Mouse (Mus musculus): ENCODE data around the gene Rassf3.

Rassf3 gene

GRCm38 (mm10) chr10:121428011-121428711, 48.0 kb downstream of the Rassf3 start:
- DNase-seq, result peak; percentile 39

DNA sequence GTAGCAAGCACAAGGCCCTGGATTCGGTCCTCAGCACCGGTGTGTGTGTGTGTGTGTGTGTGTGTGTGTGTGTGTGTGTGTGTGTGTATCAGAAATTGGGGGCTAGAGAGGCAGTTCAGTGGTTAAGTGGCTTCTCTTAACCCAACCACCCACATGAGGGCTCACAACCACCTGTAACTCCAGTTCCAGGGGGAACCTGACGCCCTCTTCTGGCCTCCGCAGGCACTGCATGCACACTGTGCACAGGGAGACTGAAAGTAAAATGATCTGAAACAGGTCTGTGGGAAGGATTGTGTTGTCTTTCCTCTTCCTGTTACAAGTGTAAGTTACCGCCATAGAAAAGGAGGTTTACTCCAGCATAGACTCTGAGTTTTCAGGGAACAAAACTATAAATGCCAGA, 49.0 kb downstream of the Rassf3 start:
- DNase-seq, result peak; percentile 71

- peak; percentile 71 for DNase-seq
Measured at GRCm38 (mm10) chr10:121426458-121427070, 49.6 kb downstream of the Rassf3 start.

- peak; percentile 69 for DNase-seq
Measured at GRCm38 (mm10) chr10:121425506-121426025, 50.6 kb downstream of the Rassf3 start.

- DNase-seq, result no peak
Measured at GRCm38 (mm10) chr10:121425079-121425478, 51.1 kb downstream of the Rassf3 start.

GRCm38 (mm10) chr10:121424455-121424854, 51.7 kb downstream of the Rassf3 start:
- DNase-seq, result no peak

- peak; percentile 17 for DNase-seq
Measured at GRCm38 (mm10) chr10:121423541-121424349, 52.4 kb downstream of the Rassf3 start.

DNA sequence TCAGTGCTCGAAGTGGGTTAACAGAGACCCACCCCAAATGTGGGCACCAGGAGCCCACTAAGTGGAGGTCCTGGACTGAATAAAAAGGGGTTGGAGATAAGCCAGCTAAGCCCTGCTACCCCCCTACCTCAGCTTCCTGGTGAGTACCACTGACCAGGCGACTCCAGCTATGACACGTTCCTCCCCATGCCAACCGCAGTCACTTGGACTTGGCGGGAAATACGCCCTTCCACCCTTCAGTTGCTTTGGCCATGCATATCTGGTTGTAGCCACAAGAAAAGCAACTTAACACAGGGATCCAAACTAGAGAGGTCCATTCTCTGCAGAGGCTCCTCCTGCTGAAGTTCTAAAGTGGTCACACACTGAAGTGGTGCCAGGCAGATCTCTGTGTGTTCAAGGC, 53.9 kb downstream of the Rassf3 start:
- DNase-seq, result peak; percentile 25

DNA sequence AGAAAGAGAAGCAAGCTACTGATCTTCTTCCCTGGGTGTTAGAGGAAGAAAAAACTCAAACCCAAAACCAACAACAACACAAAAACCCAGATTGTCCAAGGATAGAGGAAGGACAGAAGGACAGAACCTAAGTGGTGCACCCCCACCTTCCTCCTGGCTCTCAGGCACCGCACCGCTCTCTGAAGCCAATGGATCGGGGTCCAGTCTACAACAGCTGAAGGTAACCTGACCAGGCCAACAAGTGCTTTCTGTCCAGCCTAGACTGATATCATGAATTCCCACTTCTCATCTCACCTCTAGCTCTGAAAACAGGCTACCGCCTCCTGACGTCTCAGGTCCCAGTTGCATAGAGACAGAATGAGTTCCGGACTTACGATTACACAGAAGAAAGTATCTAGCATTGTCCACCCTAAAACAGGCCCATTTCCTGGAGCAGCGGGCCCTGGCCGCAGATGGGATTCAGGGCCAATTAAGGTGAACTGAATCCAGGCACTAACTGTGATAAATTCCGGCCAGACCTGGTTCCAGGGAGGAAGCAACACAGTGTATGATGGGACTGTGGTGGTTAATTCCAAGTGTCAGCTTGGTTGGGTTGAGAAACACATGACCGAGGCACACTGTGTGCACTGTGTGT, 54.4 kb downstream of the Rassf3 start:
- DNase-seq, result no peak

GRCm38 (mm10) chr10:121421023-121421422, 55.1 kb downstream of the Rassf3 start:
- peak; percentile 70 for DNase-seq

GRCm38 (mm10) chr10:121419640-121420470, 56.3 kb downstream of the Rassf3 start:
- peak; percentile 87 for DNase-seq

DNA sequence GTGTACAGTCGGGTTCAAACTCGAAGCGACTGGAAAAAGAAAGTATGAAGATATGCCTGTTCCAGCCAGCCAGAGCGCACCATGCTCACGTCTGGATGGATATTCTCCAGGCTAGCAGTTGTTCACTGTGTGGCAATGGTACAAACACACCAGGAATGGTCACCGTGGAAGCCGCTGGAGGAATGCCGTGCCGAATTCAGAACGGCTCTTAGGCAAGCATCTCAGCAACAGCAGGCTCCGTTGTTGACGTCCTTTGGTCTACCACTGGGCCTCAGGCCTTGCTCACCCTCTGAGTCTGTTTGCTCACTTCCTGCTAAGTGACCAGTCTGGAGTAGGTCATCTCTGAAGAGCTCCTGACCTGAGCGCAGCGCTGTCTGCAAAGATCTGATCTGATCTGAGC, 57.3 kb downstream of the Rassf3 start:
- no peak for DNase-seq

DNA sequence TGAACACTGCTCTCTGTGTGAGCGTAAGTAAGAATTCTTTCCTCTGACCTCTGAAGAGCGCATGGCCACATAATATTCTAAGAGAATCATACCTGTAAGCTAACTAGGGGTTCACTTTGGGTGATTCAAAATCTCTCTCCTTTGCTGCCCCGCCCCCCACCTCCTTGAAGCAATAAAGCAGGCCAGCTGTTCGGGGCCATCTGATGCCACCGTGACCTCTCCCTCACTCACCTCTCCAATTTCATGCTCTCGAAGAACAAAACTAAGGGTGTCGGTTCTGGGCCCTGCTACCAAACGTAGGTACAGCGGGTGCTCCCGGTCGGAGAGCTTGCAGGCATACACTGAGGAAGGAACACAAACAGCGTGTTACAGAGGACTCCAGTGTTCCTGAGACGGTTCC, 62.0 kb downstream of the Rassf3 start:
- no peak for DNase-seq

GRCm38 (mm10) chr10:121412824-121413223, 63.3 kb downstream of the Rassf3 start:
- DNase-seq, result no peak

DNA sequence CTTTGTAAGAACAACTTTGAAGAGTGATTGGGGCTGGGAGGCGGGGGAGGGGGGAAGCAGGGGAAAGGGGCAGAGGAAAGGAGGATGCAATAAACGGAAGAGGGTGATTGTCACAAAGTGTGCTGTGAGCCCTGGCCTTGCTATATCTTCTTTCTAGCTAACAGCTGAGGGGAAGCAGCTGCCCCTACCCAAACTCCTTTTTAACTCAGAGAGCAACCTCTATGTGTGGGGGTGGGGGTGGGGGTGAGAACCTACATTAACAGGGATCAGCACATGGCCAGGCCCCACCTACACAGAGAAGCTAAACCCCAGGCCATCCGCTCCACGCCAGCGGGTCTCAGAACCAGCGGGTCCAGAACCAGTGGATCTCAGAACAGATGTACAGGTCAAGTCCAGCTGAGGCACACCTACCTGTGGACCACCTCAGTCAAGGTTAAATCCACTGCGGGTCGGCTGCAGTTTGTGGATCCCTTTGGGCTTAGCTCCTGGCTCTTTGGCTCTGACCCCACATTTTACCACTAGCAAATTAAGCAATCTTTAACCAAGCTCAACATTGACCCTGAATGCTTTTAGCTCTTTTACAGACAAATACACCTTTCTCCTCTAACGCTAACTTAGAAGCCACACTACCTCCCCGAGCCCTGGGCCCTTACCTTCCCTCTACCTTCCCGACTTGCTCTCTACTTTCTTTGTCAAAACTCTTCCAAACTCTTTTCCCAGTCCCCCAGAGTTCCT, 64.3 kb downstream of the Rassf3 start:
- no peak for DNase-seq

GRCm38 (mm10) chr10:121409717-121410116, 66.4 kb downstream of the Rassf3 start:
- DNase-seq, result peak; percentile 75

GRCm38 (mm10) chr10:121403946-121404345, 72.2 kb downstream of the Rassf3 start:
- DNase-seq, result no peak

DNA sequence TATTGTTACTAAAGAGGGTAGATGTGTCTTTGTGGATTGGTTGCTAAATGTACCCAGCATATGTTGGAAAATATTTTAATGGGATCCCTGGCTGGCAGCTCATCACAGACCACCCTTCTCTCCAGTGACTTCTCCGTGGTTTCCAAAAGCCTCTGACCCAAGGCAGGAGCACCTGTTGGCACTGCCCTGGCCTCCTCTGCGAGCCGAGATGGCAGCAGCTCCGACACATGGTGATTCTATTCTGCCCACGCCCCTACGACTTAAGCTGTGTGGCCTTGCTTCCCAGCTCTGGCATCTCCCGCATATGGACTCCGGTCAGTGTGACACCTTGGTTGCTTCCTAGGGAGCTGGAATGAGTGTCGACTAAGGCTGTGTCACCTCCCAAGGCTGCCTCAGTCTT, 73.0 kb downstream of the Rassf3 start:
- no peak for DNase-seq

DNA sequence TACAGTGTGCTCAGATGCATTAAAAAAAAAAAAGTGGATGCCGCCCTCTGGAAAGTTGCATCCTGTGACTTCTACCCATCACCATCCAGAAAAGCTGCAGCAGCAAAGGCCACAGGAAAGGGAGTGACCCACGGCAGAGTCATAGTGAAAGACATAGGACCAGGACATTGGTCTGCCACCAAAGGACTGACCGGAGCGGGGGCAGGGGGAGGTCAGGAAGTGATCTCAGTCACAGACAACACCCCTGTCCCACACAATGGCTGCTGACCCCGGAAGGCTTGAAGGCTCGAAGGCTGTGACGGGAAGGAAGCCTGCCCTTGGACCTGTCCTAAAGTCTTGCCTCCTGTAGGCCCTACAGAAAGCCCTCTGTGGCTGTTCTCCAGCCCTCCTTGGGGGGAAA, 75.1 kb downstream of the Rassf3 start:
- DNase-seq, result no peak

GRCm38 (mm10) chr10:121398599-121398998, 77.5 kb downstream of the Rassf3 start:
- no peak for DNase-seq

- DNase-seq, result peak; percentile 54
Measured at GRCm38 (mm10) chr10:121395542-121396176, 80.5 kb downstream of the Rassf3 start.
